Mouse (Mus musculus) NIH3T3 (cell line): ENCODE data around the gene Syt8.
A peak's percentile ranks its signal among the peaks of the same experiment; 100 is the strongest.

ENCODE experiments used
- DNase-seq: peaks from one replicate; pipeline ENCODE4 v3.0.0-alpha.2; 2012; ENCODE audit warnings: low read depth

Gene Syt8

GRCm38 (mm10) chr7:142408686-142409085, 26.0 kb upstream of the Syt8 start:
- DNase-seq: no peak

DNA sequence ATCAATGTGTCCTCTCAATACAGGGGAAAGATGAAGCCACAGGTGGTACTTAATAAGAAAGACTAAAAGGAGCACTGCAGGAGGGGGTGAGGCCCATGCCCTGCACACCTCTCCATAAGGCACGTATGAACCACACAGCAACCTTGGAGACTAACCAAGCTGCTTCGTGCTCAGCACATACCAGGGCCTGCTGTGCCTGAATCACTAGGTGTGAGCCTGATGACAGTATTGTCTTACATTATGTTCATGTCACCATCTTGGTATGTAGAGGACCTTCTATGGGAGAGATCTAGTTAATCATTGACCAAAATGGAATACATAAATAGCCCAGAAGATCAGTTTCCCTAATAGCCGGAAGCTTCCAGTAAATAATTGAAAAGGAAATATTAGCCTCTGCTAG, 25.0 kb upstream of the Syt8 start:
- DNase-seq: no peak

DNA sequence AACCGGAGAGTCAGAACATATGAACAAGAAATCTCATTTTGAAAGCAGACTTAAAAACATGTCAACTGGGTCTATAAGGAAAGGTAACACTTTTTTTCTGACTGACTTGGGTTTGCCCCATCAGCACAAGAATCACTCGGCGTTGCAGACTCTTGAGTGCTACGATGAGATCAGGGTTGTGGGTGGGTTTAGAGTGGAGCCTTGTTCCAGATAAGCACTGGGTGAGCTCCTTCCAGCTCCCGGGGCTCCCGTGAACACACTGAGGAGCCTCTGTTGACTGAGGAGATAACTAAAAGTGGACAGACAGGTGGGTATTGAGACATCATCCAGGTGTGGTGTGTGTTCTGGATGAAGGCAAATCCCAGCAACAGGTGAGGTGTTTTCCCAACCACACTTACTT, 21.4 kb upstream of the Syt8 start:
- DNase-seq: no peak

DNA sequence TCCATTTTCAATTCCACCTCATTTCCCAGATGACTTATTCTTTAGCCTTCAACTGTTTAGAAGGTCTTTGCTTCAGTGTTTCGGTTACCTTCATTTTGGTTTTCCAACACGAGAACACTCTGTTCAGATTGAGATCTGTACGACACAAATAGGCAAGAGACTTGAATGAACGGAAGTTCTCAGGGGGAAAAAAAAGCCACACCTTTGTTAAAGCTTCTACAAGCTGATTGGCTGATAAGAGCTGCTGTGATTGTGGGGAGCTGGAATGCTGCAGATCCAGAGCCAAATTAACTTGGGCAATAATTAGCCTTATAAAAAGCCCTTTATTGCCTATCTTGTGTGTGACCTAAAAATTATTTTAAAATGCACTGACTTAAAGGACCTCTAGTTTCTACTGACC, 19.3 kb upstream of the Syt8 start:
- no peak for DNase-seq

DNA sequence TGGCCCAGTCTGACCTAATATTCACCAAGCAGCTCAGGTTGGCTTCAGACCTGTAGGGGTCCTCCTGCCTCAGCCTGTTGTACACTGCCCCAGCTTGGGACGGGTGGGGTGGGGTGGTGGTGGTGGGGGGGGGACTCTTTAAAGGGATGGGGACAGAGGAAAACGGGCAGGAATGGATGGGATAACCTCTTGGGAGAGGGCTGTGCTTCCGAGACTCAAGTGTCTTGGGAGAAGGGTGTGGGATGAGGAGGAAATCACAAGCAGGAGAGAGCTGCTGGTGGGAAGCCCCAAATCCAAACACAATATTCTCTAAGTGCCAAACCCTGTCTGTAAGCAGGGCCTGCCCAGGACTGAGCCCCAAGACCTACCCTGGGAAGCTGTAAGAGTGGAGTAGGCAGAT, 18.4 kb upstream of the Syt8 start:
- DNase-seq: no peak

DNA sequence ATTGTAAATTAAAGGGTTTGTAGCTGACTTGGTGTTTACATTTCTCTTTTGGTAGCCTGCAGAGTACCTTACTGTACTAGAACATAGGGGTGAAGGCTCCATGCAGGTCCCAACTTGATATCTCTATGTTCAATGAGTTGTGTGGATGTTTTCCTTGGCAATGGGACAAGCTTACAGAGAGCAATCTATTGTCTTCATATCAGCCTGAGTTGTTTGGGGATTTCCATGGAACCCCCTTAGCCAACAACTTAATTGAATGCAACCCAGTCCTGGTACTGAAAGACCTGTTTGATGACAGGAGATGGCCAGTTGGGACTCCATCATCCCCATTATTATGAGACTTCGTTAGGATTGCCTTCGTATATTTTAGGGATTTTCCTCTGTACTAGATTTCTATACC, 16.6 kb upstream of the Syt8 start:
- no peak for DNase-seq

DNA sequence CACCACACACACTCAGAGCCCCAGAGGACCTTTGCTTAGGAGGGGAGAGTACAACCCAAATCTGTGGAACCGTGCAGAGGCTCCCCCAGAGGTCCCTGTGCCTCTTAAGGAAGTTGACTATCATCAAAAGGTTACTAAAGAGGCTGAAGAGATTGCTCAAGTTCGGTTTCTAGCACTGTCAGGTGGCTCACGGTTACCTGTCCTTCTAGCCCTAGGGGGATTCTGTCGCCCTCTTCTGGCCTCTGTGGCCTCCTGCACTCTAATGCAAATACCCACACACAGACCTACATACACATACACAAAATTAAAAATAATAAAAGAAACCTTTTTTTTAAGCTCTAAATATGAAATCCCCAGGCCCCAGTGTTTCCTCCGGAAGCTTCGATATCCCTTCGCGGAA, 16.0 kb upstream of the Syt8 start:
- DNase-seq: no peak

DNA sequence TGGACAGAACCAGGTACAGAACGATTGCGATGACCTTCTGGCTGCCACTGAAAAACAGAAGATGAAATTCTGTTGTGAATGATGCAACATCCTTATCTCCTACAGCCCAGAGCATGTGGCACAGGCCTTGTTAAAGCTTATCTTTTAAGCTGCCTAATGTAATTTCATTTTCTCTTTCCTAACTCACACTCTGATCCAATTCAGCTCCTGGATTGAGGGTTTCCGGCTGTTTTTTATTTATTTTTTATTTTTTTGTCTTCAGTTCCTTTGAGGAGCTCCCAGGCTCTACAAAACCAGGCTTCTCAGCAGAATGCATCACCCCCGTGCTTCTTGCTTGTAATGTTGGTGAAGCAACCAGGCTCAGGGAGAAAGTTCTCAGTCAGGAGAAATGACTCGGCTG, 14.8 kb upstream of the Syt8 start:
- no peak for DNase-seq

GRCm38 (mm10) chr7:142421826-142422225, 12.8 kb upstream of the Syt8 start:
- DNase-seq: no peak

DNA sequence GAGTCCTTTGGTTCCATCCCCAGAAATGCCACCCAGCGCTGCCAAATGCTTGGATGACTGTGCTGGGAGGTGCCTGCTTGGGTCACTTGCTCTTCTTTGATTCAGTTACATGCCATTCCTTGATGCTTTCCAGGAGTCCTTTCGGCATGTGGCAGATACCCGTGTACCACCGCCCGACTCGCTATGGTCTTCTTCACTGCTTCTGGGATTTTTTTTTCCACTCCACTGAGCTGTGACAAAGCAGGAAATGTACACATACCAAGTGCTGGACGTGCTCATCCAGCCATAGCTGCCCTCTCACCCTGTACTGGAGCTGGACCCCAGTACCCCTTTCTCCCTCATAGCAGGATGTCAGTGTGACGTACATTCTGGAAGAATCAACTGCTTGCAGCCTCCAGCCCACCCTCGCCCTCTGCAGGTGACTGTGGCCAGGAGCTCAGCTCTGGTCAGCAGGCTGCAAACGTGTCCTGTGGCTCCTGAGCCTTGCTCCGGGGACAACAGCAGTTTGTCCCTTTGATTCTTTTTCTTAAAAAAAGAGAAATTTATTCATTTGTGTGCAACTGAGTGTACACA, 8.9 kb upstream of the Syt8 start:
- DNase-seq: no peak

GRCm38 (mm10) chr7:142428213-142428612, 6.4 kb upstream of the Syt8 start:
- DNase-seq: peak; percentile 47

DNA sequence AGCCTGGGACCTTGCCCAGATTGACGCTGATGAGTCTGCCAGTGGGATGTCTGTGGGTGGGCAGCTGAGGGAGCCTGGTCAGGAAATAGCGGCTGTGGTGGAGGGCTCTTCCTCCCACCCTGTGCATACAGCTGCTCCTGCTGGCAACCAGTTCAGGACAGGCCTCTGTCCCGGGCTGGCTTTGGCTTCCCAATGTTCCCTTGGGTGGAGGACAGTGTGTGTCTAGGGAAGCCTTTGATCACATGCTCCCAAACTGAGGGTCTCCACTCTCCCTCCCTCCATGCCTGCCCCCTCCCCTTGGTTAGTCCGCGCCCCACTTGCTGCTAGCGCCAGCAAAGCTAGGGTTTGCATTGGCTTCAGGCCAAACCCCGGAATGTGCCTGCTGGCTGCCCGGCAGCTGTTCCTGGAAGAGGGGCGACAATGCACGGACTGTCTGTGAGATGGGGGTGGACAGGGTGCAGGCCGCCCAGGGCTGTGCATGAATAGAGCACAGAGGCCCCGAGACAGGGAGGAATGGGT, 4.4 kb upstream of the Syt8 start:
- DNase-seq: peak; percentile 67

- no peak for DNase-seq
Observed at GRCm38 (mm10) chr7:142431106-142431505, 3.5 kb upstream of the Syt8 start.

- no peak for DNase-seq
Observed at GRCm38 (mm10) chr7:142433623-142434022, 1.0 kb upstream of the Syt8 start.

GRCm38 (mm10) chr7:142435524-142435923, 874 bp downstream of the Syt8 start:
- DNase-seq: peak; percentile 83

- peak; percentile 60 for DNase-seq
Observed at GRCm38 (mm10) chr7:142437324-142437723, 2.7 kb downstream of the Syt8 start.

DNA sequence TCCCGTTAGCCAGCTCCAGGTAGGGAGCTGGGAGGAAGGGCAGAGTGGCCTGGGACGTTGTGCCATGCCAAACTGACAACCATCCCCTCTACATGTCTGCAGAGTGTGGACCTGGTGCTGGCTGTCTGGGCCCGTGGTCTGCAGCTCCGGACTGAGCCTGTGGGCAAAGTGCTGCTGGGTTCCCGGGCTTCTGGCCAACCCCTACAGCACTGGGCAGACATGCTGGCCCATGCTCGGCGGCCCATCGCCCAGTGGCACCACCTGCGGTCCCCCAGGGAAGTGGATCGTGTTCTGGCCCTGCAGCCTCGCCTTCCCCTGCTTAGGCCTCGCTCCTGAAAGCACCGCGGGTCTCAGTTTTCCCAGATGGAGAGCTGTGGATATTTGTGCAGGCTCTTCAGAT, 5.3 kb downstream of the Syt8 start:
- DNase-seq: no peak

GRCm38 (mm10) chr7:142440657-142441114, 6.0 kb downstream of the Syt8 start:
- peak; percentile 92 for DNase-seq

DNA sequence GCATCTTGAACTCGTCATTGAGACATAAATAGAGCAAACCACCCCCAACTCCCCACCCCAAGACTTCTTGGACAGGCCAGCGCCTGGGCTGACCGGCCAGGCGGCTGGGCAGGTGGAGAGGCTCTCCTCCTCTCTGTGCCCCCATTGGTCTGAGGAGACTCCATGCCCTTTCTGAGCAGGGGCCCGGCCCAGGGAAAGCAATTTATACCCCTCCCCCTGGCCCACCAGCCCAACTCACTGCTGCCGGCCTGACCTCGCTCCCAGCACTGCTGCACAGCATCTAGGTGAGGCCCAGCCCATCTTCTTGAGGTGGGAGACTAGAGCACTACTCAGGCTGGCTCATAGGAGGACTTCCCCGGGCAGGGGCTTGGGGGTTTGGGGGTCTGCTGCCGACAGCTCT, 6.9 kb downstream of the Syt8 start, which contains the start of gene Tnni2:
Tnni2 (plus strand) TSS at position 224 of the 400 bp plus-strand sequence.
- DNase-seq: no peak

DNA sequence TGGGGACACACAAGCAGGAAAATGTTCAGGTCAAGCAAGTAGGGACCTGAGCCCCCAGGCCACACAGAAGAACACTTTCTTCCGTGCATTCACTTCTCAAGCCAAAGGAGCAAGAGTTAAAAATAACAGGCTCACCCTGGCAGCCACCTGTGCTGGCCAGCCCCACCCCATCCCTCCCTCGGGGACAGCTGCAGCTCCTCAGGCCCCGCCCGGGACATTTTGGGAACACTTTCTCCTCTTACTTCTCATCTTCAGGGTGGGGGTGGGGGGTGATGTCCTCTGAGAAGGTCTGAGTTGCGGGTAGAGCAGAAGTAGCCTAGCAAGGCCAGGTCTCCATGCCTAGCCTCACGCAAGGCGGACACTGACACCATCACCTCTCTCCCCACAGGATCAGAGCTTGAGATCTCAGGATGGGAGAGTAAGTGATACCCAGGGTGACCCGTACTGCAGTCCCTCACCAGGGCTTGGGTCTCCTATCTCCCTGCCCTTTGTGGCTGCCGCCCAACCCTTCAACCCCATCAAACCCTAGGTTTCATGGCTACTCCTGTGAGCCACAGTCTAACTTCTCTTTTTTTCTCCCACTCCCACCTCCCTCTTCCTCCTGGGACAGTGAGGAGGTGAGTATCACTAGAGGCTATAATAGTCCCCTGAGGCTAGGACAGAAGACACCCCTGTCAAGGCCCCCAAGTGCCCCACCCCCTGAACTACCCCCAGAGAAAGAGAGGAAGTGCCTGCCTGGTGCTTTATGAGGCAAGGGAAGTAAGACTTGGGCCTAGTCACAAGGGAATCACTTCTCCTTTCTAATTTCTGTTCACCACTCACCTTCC, 7.6 kb downstream of the Syt8 start:
- no peak for DNase-seq

DNA sequence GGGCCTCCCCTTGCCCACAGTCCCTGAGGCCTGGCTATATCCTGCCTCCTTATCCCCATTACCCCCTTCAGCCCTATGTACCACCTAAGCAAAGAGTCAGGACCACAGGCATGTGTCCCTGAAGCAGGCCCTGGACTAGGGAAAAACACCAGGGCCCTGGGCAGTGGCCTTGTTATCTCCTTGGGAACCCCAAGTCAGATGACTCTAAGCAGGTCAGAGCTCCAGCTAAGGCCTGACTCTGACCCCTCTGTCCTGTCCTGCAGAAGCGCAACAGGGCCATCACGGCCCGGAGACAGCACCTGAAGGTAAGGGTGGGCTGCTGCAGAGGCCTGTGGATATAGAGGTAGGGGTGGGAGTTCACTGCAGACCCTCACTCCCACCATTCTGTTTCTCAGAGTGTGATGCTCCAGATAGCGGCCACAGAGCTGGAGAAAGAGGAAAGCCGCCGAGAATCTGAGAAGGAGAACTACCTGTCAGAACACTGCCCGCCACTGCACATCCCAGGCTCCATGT, 8.3 kb downstream of the Syt8 start:
- DNase-seq: no peak

DNA sequence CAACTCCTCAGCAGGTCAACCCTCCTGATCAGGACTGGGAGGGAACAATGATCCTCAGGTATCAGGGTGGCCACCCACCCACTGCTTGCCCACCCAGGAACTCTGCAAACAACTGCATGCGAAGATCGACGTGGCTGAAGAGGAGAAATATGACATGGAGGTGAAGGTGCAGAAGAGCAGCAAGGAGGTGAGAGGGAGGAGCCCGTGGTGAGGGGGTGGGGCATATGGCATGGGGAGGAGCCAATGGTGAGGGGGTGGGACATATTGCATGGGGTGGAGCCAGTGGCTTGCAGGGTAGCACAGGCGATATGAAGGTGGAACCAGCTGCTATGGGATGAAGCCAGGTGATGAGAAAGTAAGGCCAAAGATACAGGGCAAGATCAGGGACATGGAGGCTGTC, 8.8 kb downstream of the Syt8 start:
- no peak for DNase-seq

DNA sequence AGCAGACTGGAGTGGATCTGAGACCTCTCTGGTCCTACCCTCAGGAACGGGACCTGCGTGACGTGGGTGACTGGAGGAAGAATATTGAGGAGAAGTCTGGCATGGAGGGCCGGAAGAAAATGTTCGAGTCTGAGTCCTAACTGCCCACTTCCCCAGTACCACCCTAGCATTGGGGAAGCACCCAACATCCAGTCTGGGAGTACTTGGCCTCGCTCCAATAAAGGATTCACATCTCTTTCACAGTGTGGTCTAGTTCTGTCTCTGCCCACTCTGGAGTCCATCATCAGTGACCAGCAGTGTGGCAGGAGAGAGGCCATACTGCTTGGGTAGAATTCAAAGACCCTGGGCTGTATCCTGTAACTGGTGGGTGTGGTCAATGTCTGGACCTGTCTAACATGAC, 9.5 kb downstream of the Syt8 start:
- no peak for DNase-seq
